Mouse (Mus musculus) heart, embryonic 14.5 days (tissue): ENCODE data around the gene Cox6a1. TPM values are rescaled to one million over a fixed set of nuclear protein-coding genes. Genes with fewer than 3 reads are reported as not detected.

Experiments
- polyA plus RNA-seq: library from polyadenylated mRNA; unstranded; fragments of >200 nt; fragmentation: Nextera tagmentation; extraction: Ambion mirVana; gene quantifications from 2 replicates; pipeline ENCODE4 v1.2.1, GENCODE M21; 2014

The Cox6a1 gene
- polyA plus RNA-seq, 1 experiment from 2014 or later: 1,706 TPM

Other genes with a start within 250 kb of the Cox6a1 start
- gene Acads, start 229.6 kb downstream of the Cox6a1 start, polyA plus RNA-seq: 58.9 and 89.5 TPM in 2 replicates
- gene Unc119b, start 214.0 kb downstream of the Cox6a1 start, polyA plus RNA-seq: 17.5 and 20.5 TPM in 2 replicates
- gene Mlec, start 190.8 kb downstream of the Cox6a1 start, polyA plus RNA-seq: 53.6 and 57.8 TPM in 2 replicates
- 0.77 and 0.98 TPM in 2 replicates for gene Cabp1, start 154.6 kb downstream of the Cox6a1 start, polyA plus RNA-seq
- gene Pop5, start 113.1 kb downstream of the Cox6a1 start, polyA plus RNA-seq: 62.8 and 66.7 TPM in 2 replicates
- 77.1 and 83.9 TPM in 2 replicates for gene Rnf10, start 76.1 kb downstream of the Cox6a1 start, polyA plus RNA-seq
- gene Coq5, start 69.3 kb downstream of the Cox6a1 start, polyA plus RNA-seq: 75.1 and 82.1 TPM in 2 replicates
- gene Dynll1, start 48.0 kb downstream of the Cox6a1 start, polyA plus RNA-seq: 1,218 and 1,301 TPM in 2 replicates
- 95.0 and 104 TPM in 2 replicates for gene Srsf9, start 21.8 kb downstream of the Cox6a1 start, polyA plus RNA-seq
- gene Gatc, start 7.8 kb downstream of the Cox6a1 start, polyA plus RNA-seq: 28.3 and 29.1 TPM in 2 replicates
- gene Triap1, start 7.8 kb downstream of the Cox6a1 start, polyA plus RNA-seq: 42.9 and 47.6 TPM in 2 replicates
- gene Msi1, start 80.6 kb upstream of the Cox6a1 start, polyA plus RNA-seq: 2.7 and 3.3 TPM in 2 replicates
- not detected in 2 replicates for gene Pla2g1b, start 117.3 kb upstream of the Cox6a1 start, polyA plus RNA-seq
- gene Sirt4, start 135.7 kb upstream of the Cox6a1 start, polyA plus RNA-seq: 19.2 and 22.5 TPM in 2 replicates
- gene Pxn, start 157.7 kb upstream of the Cox6a1 start, polyA plus RNA-seq: 14.4 and 19.1 TPM in 2 replicates
- 1,183 and 1,268 TPM in 2 replicates for gene Rplp0, start 210.5 kb upstream of the Cox6a1 start, polyA plus RNA-seq
- gene Gcn1l1, start 216.3 kb upstream of the Cox6a1 start, polyA plus RNA-seq: 25.2 and 26.3 TPM in 2 replicates